In the genomic region with DNA sequence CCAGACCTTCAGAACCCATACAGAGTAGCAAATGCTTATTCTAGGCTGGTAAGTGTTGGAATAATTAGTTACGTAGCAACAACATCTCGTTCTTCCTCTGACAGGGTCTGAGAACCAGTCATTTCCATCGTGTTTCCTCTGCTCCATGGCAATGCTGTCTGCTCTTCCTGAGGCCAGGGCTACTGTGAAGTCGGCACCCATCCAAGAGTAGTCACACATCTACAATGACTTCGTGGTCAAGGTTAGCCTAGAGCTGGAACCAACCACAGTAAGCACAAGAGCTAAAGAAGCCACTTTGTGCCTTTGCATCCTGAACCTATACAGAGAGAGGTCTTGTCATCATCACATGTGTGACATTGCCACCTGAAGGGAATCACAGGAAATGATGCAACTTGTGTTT, we compare ENCODE assay signal across 12 mouse cellular contexts.
"Had no signal": no experiment of that assay in that cellular context is flagged by ENCODE, and none has a peak within 500 bp of the region (broad histone marks: within the 10 kb centered on the region; RNA-seq: fewer than 3 reads in every experiment).

No protein-coding gene starts in this region.

- DNase-seq: retina, postnatal 1 day; right cerebral cortex, adult 18-20 months; right cerebral cortex, postnatal 14 days; right cerebral cortex, postnatal 25 days; right cerebral cortex, postnatal 4 days; spleen, adult 18-20 months; thymus, adult 18-20 months; thymus, adult 2 months; thymus, postnatal 14 days; thymus, postnatal 25 days; thymus, postnatal 36 days; thymus, postnatal 4 days had no signal
